Mouse (Mus musculus): ENCODE data around the gene Mycbp2.

The Mycbp2 gene

GRCm38 (mm10) chr14:103077272-103078005 lies 269.2 kb downstream of the Mycbp2 start:
- in situ Hi-C loops (cut with MboI, MseI), result loop anchor here (25.0 kb wide), 2 partner anchors 585 to 1415 kb away; partner anchors contain the start of genes Slain1 and Uchl3

- in situ Hi-C loops (cut with MboI, MseI), result loop anchor here (25.0 kb wide), 2 partner anchors 587 to 1413 kb away; partner anchors contain the start of genes Slain1 and Uchl3
Observed at GRCm38 (mm10) chr14:103075166-103075565, 271.4 kb downstream of the Mycbp2 start.

GRCm38 (mm10) chr14:103073825-103074224 lies 272.8 kb downstream of the Mycbp2 start:
- in situ Hi-C loops (cut with MboI, MseI), result no loop called here

DNA sequence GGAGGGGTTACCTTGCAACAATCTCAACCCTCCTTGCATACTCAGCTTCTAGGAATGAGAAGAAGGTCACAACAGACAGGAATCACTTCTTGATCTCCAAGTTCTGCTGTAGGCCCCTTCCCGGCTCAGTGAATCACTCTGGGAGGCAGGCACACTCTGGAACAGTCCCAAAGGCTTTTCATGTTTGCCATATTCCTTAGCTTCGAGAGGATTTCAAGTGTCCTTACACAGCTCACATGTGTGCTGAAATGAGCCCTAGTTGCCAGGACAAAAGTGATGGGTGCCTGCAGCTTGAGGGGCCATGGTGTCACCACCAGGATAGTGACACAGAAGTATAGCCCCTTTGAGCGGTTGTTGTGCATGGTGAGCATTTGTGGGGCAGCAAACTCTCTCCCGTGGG lies 273.9 kb downstream of the Mycbp2 start:
- in situ Hi-C loops (cut with MboI, MseI), result no loop called here

DNA sequence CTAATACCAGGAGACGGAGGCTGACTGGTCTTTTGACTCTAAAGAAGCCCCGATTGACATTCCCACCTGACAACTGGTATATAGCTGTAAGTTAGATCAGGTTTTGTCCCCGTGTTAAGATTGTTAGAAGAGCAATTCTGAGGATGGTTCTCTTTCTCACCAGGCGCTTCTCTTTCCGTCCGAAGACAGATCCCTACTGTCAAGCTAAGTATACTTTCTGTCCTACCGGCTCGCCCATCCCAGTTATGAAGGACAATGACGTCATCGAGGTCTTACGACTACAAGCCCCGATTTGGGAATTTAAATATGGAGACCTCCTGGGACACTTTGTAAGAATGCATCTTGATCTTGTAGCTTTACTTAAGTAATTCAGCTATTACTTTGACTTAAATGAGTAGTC lies 275.1 kb downstream of the Mycbp2 start:
- in situ Hi-C loops (cut with MboI, MseI), result no loop called here

DNA sequence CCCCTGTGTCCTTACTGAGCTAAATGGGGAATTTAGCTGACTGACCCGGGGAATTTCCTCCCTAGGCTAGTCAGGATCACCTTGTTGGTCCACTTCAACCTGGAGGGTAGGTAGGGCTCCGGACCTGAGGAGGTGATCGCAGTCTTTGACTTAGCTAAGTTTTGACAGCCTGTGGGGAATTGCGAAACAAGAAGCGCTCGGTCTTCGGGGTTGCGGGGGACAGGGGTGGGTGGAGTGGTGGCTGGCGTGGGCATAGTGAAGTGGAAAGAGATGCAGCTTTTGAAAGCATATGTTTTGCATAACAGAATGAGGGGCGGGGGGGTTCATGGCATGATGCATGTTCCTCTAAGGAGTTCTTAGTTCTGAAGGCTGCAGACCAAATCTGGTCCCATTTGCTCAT lies 275.8 kb downstream of the Mycbp2 start:
- in situ Hi-C loops (cut with MboI, MseI), result no loop called here

- in situ Hi-C loops (cut with MboI, MseI), result no loop called here
Observed at GRCm38 (mm10) chr14:103069864-103070611, 276.6 kb downstream of the Mycbp2 start, which contains the start of gene Cln5. Gene Cln5, plus strand, starts transcription at chr14:103070216.

DNA sequence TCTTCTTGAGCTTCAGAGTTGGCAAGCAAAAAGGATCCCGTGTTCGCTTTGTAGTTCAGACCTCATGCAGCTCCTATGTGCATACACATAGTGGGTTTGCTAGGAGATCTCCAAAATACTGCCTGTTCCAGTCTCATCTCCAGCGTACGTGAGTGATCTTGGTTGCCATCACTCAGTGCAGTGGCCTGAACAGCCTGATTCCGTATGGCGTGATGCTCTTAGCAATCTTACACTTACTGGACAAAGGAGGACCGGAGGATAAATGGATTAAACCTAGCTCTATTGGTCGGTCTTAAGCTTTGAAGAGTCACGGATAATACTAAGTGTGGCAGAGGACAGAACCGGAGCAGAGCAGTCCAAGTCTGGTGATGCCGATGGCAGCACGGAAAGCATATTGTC lies 277.1 kb downstream of the Mycbp2 start:
- in situ Hi-C loops (cut with MboI, MseI), result no loop called here

GRCm38 (mm10) chr14:103065294-103066167 lies 281.1 kb downstream of the Mycbp2 start:
- in situ Hi-C loops (cut with MboI, MseI), result no loop called here
